Mouse (Mus musculus) small intestine, adult 2 months (tissue): ENCODE results near the gene Treml2.

Experiments
- CTCF ChIP-seq: fragments of 200-500 bp; IDR thresholded peaks from 2 replicates; pipeline ENCODE4 v1.5.1; 2012; ENCODE audit warnings: low read depth, mild to moderate bottlenecking, control low read depth, inconsistent platforms, low read length, moderate library complexity, mixed read lengths; ENCODE audit not compliant: insufficient replicate concordance, insufficient read length; ENCODE audit errors: extremely low read depth
- POLR2A ChIP-seq: fragments of 200-500 bp; IDR thresholded peaks from 2 replicates; pipeline ENCODE4 v1.6.1; 2012; ENCODE audit warnings: low read depth, mild to moderate bottlenecking, control low read depth, inconsistent platforms, low read length, moderate library complexity

GRCm38 (mm10) chr17:48281739-48282085 is 17.6 kb upstream of the Treml2 start:
- TF ChIP-seq CTCF = no peak
- no peak for TF ChIP-seq POLR2A
